Mouse (Mus musculus) midbrain, postnatal 0 days (tissue): ENCODE measurements around the gene Gja5. TPM values are rescaled to one million over a fixed set of nuclear protein-coding genes. Genes with fewer than 3 reads are reported as not detected.
A peak's percentile ranks its signal among the peaks of the same experiment; 100 is the strongest.

ENCODE experiments used
- ATAC-seq: fragments of 200-750 bp; cut with Nextera tagmentation; 2 replicates; pipeline ENCODE4 v1.8.0; 2017; ENCODE audit warnings: moderate number of reproducible peaks, mild to moderate bottlenecking, moderate TSS enrichment, moderate library complexity; ENCODE audit not compliant: low FRiP score
- DNase-seq: peaks from one replicate; pipeline ENCODE4 v3.0.0-alpha.2; 2015; ENCODE audit warnings: low spot score
- H3K27ac ChIP-seq: fragments of 300-500 bp; sonication (generic); 2 replicates; pipeline ENCODE4 v1.5.1; 2014; ENCODE audit warnings: low read depth, mild to moderate bottlenecking, low read length, mixed read lengths
- H3K27me3 ChIP-seq: fragments of 300-500 bp; sonication (generic); 2 replicates; pipeline ENCODE4 v1.6.1; 2014; ENCODE audit warnings: low read length, control low read depth, mixed read lengths; ENCODE audit not compliant: insufficient read depth
- H3K36me3 ChIP-seq: fragments of 300-500 bp; sonication (generic); 2 replicates; pipeline ENCODE4 v1.6.1; 2014; ENCODE audit warnings: low read length, control low read depth, mixed read lengths; ENCODE audit not compliant: insufficient read depth
- H3K4me1 ChIP-seq: fragments of 300-500 bp; sonication (generic); 2 replicates; pipeline ENCODE4 v1.6.1; 2014; ENCODE audit warnings: mild to moderate bottlenecking, control low read depth, antibody characterized with exemption, low read length, mixed read lengths; ENCODE audit not compliant: insufficient read depth
- H3K4me2 ChIP-seq: fragments of 300-500 bp; sonication (generic); 2 replicates; pipeline ENCODE4 v1.6.1; 2014; ENCODE audit warnings: low read depth, mild to moderate bottlenecking, low read length, mixed read lengths; ENCODE audit not compliant: poor library complexity, severe bottlenecking
- H3K4me3 ChIP-seq: fragments of 300-500 bp; sonication (generic); 2 replicates; pipeline ENCODE4 v1.5.1; 2014; ENCODE audit warnings: low read depth, mild to moderate bottlenecking, low read length, moderate library complexity
- H3K9ac ChIP-seq: fragments of 300-500 bp; sonication (generic); replicated peaks from 2 replicates; pipeline ENCODE4 v1.6.1; 2014; ENCODE audit warnings: mild to moderate bottlenecking, low read length, moderate library complexity, mixed read lengths; ENCODE audit not compliant: poor library complexity, severe bottlenecking
- H3K9me3 ChIP-seq: fragments of 300-500 bp; sonication (generic); 2 replicates; pipeline ENCODE4 v1.6.1; 2016; ENCODE audit warnings: low read length, control low read depth
- CTCF ChIP-seq: IDR thresholded peaks from 2 replicates; pipeline ENCODE4 v1.5.1; 2016; ENCODE audit warnings: antibody characterized with exemption, mild to moderate bottlenecking
- WGBS: fragments of 180-500 bp; shearing (Covaris S2); extraction: QIAGEN DNeasy Blood & Tissue Kit; methylation state at CpG from one replicate; pipeline ENCODE4 v1.1.7; 2014; 5-methylcytosine and 5-hydroxymethylcytosine counted together
- polyA plus RNA-seq: library from polyadenylated mRNA; unstranded; fragments of >200 nt; fragmentation: Nextera tagmentation; extraction: Ambion mirVana; gene quantifications from 2 replicates; pipeline ENCODE4 v1.2.1, GENCODE M21; 2015
- total RNA-seq: library from RNA; depleted of rRNA; stranded (reverse); fragments of >200 nt; gene quantifications from 2 replicates; pipeline ENCODE4 v1.2.3, GENCODE M21; 2014

Gja5 gene
- total and polyA plus RNA-seq, 2 experiments from 2014 or later, result 0.88 to 0.93 TPM

DNA sequence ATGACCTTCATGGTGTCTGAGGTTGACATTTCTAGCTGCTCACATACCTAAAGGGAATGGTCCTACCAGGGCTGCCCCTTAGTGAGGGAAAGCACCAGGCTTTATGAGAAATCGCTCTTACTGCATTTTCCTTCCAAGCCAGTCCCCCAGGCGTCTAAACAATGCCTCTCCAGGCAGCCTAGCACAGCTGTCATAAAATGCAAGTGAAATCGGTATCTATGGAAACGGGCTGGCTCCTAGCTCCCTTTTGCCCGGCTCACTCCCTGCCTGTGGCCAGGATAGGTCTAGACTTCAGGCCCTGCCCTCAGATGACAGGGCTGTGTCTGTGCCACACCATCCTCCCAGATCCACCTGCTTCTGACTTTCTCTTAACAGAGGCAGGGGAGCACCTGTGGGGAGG lies 33.1 kb downstream of the Gja5 start:
- Histone ChIP-seq H3K9me3 (no peaks in the 10 kb centered on the region), H3K4me2 (no peak overlapping the region), H3K4me1 (peaks cover 3% of the 10 kb centered on the region; the same call in 1 of the 2 replicates), H3K9ac (no peak overlapping the region), H3K27me3 (no peaks in the 10 kb centered on the region), H3K4me3 (no peak overlapping the region), H3K36me3 (no peaks in the 10 kb centered on the region), H3K27ac (peak overlapping the region; percentile 26; the same call in 1 of the 2 replicates)
- WGBS, result 8% methylated on average over 5 of the region's 5 CpGs
- DNase-seq (peak; percentile 73), ATAC-seq (peak; percentile 72)
- no peak; the same call in 1 of the 2 replicates for TF ChIP-seq CTCF

DNA sequence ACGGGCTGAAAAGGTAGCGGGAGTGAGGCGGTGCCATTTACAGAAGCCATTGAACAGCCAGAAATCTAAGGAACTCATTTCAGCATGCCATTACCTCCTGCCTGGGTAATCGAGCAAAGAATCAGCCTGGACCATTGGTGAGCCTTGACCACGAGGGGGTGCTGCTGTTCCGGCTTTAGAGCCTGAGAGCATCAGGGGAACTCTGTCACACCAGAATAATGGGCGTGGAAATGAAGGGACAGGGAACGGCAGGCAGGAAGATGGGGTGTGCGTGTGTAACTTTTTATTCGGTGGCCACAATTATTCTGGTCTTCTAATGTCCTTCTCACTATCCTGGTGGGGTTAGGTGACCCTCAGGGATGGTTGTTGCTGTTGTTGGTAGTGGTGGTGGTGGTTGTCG lies 34.2 kb downstream of the Gja5 start:
- peak overlapping the region; percentile 30; the same call in 1 of the 2 replicates for H3K4me2 ChIP-seq
- H3K9ac ChIP-seq, result no peak overlapping the region
- no peaks in the 10 kb centered on the region for H3K27me3 ChIP-seq
- TF ChIP-seq CTCF, result peak; percentile 98
- peak; percentile 79 for ATAC-seq
- no peaks in the 10 kb centered on the region for H3K36me3 ChIP-seq
- peak; percentile 95 for DNase-seq
- H3K9me3 ChIP-seq, result no peaks in the 10 kb centered on the region
- H3K4me3 ChIP-seq, result peak overlapping the region; percentile 13; the same call in 1 of the 2 replicates
- H3K4me1 ChIP-seq, result peaks cover 3% of the 10 kb centered on the region; the same call in 1 of the 2 replicates
- no peak overlapping the region for H3K27ac ChIP-seq
- 10% methylated on average over 11 of the region's 11 CpGs for WGBS

DNA sequence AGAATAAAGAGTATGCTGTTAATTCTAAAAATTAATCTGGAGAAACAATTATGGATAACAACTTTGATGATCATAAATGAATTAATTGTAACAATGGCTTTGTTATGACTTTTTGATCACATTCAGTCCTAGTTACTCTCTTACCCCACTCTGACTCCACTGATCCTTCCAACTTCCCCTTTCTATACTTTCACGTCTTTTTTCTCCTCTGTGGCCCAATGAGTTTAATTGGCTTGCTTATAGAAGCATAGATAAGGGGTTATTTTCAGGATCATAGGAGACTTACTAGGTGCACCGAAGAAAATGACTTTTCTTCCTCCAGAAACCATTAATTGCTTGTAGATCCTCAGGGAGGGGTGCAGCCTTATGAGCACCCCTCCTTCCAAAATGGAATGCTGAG lies 38.2 kb downstream of the Gja5 start:
- Histone ChIP-seq H3K9ac (no peak overlapping the region), H3K4me2 (no peak overlapping the region), H3K27ac (no peak overlapping the region), H3K9me3 (no peaks in the 10 kb centered on the region), H3K4me3 (no peak overlapping the region), H3K36me3 (no peaks in the 10 kb centered on the region), H3K4me1 (peaks cover 3% of the 10 kb centered on the region; the same call in 1 of the 2 replicates), H3K27me3 (no peaks in the 10 kb centered on the region)
- ATAC-seq, result no peak
- 89% methylated on average over 2 of the region's 2 CpGs for WGBS
- no peak for TF ChIP-seq CTCF
- no peak for DNase-seq

DNA sequence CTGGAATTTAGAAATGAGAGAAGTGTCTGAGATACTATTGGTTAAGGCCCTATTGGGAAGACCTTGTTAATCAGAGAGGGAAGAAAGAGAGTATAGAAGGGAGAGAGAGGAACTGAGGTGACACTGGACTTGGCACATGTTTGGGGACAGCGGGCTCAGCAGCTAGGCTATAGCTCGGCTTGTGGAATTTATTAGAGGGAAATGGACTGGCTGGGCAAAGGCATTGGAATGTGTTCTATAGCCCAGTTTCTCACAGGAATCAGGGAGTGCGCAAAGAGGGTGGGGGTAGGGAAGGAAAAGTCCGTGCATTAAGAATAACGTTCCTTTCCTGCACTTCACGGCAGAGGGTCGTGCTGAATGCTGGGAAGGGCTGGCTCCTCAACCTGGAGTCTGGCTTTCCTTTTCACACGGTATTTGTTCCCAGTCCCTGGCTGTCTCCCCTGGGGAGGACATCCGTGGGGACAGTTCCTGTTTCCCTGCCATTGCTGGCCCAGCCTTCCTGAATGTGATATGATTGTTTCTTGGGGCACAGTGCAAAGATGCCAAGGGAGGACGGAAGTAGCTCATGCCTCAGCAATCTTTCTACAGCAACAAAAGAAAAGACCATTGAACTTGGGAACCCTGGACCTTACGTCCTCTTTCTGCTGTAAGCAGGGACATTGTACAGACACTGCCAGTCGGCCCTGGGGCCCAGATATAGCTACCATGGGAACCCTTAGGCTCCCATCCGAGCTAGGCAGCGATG lies 49.2 kb downstream of the Gja5 start:
- no peak overlapping the region for H3K4me2 ChIP-seq
- H3K27me3 ChIP-seq, result no peaks in the 10 kb centered on the region
- no peaks in the 10 kb centered on the region for H3K4me1 ChIP-seq
- H3K4me3 ChIP-seq, result no peak overlapping the region
- 52% methylated on average over 14 of the region's 14 CpGs for WGBS
- H3K36me3 ChIP-seq, result no peaks in the 10 kb centered on the region
- no peak overlapping the region for H3K27ac ChIP-seq
- TF ChIP-seq CTCF, result no peak
- H3K9ac ChIP-seq, result no peak overlapping the region
- no peaks in the 10 kb centered on the region for H3K9me3 ChIP-seq
- ATAC-seq, result no peak
- DNase-seq, result no peak

DNA sequence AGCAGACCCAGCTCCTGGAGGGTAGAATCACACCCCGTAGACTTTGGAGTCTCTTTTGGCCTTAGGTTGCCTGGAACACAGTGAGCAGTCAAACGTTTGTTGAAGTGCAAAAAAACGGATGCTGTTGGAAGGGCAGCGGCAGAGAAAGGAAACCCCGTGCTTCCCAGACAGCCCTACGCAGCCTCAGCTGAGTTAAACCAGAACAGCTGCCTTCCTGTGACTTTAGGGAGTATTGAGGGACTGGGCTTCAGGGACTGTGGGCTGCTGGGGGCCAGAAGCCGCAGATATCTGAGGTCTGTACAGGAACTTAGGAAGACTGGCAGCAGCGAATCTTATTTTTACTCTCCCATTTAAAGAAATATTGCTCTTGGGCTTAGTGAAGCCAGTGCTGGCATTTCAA lies 56.1 kb downstream of the Gja5 start:
- no peak for ATAC-seq
- no peaks in the 10 kb centered on the region for H3K4me1 ChIP-seq
- H3K9me3 ChIP-seq, result no peaks in the 10 kb centered on the region
- no peak for TF ChIP-seq CTCF
- WGBS, result 55% methylated on average over 8 of the region's 8 CpGs
- H3K27me3 ChIP-seq, result no peaks in the 10 kb centered on the region
- H3K9ac ChIP-seq, result no peak overlapping the region
- H3K4me2 ChIP-seq, result no peak overlapping the region
- no peak overlapping the region for H3K4me3 ChIP-seq
- no peak overlapping the region for H3K27ac ChIP-seq
- DNase-seq, result no peak
- H3K36me3 ChIP-seq, result no peaks in the 10 kb centered on the region
